Mouse (Mus musculus) R1 (cell line): ENCODE results near the gene Slc4a3.
A peak's percentile ranks its signal among the peaks of the same experiment; 100 is the strongest.

Experiments
- DNase-seq: peaks from one replicate; pipeline ENCODE4 v3.0.0-alpha.2; 2018; ENCODE audit warnings: low read depth, low spot score

Slc4a3 gene

DNA sequence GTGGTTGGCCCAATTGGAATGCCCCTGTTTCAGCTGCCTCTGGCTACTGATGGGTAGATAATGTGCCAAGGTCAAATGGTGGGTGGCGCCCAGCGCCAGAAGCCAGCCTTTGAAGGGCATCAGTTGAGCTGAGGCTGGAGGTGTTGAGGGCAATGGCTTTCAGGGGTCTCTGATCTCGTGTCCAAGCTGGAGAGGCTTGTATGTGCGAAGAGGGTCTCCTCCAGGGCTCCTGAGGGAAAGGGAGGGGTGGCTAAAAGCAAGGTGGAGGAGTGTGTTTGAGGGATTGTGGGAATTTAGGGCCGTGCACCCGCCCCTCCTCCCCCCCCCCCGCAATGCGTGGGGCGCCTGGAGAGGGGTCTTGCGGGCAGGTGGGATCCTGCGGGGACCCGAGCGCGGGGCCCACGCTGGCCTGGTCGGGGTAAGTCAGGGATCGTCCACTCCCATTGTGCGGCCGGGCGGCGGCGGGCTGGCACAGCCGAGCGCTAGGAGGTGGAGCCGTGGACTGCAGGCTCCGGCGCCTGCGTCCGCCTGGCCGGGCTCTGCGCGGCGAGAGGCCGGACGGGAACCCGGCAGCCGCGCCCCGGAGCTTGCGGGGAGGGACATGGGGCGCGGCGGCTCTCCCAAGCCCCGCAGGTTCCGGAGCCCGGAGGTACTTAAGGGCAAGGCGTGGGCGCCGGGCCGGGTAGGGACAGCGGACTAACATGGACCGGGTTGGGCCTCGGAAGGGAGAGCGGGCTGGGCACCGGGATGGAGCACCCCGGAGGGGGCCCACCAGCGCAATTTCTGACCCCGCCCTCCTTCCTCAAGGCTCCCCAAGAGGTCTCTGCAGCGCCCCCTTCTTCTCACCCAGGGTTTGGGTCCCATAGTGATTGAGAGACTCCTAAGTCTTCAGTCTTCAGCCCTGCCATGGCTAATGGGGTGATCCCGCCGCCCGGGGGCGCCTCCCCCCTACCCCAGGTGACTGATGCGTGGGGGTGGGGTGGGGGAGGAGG, at the start of gene Slc4a3:
TSS of gene Slc4a3 (plus strand) at position 302 of the 992 bp plus-strand sequence.
- DNase-seq = peak; percentile 70

DNA sequence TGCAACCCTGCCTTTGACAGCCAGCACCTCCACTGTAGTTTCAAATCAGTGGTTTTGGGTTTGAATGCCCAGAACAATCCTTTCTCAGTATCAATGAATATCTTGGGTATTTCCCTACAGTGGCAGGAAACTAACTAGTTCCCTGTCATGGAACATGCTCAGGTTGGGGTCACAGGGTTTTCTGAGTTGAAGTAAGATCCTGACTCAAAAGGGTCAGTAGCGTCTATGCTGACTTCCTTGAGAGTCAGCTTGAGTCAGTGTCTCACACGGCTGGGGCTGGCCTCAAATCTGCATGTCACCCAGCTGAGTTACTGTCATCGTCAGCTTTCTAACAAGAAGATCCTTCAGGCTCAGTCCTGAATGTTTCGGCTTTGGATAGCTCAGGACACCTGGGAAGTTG, 47.2 kb upstream of the Slc4a3 start:
- no peak for DNase-seq

DNA sequence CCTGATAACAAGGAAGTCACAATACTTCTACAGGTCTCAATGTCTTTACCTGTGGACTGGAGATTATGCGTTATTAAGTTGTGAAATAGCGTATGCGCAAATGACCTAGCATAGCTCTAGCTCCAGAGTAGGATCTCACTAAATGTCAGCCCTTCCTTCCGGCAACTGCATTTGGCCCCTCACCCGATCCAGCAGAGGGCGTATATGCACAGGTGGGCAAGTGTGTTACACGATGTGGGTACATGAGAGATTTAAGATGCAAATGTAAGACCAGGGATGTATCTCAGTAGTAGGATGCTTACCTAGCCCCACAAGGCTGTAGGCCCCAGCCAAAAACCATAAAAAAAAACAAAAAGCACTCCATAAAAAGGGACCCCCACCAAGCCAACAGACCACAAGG, 46.6 kb upstream of the Slc4a3 start:
- DNase-seq = peak; percentile 63

DNA sequence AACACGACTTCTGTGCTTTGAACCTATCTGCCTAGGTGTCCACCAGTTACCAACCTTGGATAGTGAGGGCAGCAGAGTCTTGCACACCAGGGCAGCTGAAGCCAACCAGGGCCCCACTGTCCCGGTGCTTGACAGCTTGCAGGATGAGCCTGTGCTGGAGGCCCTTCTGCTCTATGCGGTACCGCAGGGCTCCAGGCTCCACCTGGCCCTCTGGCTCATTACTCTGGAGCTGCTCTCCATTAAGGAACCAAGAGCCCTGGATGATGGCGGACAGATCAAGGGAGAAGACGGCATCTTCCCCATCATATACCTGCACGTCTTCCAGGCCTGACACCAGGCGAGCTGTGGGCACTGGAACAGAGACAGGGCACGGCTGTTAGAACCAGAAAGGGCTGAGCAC, 44.2 kb upstream of the Slc4a3 start:
- DNase-seq = no peak

DNA sequence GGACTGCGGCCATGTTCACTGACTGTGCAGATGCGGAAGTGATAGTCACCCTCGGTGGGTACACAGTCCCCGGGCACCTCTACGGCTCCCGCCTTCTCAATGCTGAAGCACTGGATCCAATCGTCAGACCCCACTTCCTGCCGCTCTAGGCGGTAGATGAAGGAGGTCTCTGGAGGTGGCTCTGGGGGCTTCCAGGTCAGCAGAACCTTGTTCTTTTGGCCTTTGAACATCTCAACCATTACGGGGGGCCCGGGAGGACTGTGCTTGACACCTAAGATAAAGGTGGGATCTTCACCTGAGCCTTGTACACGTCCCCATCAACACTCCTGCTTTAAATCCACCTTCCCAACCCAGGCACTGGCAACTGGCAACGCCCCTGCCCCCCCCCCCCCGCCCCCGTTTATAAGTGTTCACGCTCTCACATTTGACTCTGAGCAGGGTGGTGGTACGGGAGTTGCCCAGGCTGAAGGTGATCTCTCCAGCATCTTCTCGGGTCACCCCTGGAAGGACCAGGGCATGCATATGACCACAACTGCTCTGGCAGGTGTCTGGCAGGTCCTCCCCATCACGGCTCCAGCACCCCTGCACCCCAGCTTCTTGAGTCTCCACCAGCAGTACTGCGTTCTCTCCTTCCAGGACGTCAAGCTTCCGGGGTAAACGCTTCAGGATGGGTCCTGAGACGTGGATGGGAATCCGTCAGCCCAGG, 43.0 kb upstream of the Slc4a3 start:
- no peak for DNase-seq

DNA sequence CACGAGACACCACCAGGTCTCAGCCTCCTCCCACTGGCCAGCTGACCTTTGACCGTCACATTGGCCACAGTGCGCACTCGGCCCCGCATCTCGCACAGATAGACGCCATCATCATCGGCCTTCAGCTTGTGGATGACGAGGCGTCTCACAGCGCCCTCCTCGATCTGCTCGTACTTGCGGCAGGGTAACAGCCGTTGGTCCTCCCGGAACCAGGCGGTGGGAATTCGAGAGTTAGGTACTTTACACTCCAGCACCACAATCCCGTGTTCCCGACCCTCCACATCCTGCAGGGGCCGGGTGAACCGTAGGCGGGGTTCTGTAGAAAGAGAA, 42.5 kb upstream of the Slc4a3 start:
- DNase-seq = no peak

DNA sequence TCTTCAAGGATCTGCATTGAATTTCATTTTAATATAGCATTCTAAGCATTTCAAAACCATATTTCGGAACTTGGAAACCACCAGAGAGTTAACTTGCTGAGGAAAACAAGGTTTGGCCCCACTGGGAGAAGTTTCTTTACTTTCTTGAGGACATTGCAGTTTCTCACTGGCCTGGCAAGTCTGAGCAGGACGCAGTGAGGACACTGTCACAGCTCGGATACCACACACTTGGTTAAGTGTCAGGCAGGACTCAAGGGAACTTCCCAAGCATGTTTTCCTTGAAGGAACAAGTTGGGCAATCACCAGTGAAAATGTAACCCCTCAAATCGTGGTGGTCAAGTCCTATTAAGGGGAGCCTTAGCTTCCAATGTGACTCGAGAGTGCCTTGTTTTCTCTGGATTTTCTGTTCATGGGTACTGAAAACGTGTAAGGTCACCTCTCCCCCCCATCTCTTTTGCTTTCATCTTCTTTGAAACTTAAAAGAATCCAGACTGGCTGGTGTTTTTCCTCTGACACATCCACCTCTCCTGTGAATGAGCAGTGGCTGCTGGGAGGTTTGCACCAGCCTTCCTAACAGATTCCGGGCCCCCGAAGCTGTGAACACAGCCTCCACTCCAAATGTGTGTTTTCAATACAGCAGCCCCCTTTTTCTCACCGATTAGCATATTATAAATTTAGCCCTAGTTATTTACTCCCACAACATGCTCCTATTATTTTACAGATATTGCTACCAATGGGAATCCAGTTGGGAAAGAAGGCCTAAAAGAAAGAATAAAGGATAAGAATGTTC, 41.6 kb upstream of the Slc4a3 start:
- no peak for DNase-seq

DNA sequence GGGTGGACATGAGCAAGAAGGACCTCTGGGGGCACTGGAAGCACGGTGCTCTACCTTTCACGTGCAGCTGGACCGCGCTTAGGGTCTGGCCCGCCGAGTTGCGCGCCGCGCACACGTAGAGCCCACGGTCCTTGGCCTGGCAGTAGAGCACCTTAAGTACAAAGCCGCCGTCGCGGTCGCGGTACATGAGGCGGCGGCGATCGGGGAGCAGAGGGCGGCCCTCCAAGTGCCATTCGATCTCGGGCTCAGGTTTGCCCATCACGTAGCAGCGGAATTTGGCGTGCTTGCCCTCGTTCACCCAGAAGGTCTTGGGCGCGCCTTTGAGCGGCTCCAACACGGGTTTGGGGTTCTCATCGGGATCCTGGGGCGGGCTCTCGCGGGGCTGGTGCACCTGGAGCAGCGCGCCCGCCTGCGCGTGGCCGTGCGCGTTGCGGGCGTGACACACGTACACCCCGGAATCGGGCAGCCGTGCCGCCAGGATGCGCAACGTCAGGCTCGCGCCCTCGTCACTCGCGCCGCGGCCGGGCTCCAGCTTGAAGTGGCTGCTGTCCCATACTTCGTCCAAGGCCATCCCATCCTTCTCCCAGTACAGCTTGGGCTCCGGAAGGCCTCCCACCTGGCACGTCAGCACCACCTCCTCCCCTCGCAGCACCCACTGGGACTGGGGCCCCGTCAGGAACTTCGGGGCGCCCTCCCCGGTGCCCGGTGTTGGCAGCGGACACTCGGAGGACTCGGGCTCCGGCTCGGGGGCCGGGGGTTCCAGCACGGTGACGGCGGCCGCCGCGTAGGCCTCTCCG, 40.7 kb upstream of the Slc4a3 start:
- peak; percentile 75 for DNase-seq

DNA sequence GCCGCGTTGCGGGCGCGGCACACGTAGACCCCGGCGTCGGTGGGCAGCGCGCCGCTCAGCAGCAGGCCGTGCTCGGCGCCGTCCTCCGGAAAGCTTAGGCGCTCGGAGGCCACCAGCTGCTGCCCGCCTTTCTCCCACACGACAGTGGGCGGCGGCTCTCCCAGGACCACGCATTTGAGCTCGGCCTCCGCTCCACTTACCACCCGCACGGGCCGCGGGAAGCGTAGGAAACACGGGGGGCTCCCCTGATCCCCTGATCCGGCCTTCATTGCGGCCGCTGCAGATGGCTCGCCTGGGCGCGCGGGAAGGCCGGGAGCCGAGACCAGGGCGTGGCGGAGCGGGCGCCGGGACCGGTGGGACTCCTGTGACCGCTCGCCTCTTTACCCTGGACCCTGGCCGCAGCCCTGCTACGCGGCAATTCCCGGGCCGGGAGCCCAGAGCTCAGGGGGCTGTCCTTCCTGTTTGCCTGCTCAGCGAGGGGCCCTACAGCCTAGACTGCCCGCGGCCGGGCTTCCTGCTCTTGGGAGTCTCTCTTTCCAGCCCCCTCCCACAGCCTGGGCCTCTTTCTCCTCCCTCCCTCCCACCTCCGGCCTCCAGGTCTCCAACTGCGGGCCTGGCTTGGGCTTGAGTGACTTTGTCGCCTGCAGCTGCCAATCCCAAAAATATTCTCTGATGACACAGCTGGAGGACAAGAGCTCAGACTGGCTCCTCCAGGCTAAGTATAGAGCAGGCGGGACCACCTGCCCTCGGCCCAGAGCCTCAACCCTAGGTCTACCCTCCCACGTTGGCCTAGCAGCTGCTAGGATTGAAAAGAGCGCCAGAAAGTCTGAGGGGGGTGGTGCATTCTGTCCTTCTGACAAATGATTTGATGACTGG, 39.9 kb upstream of the Slc4a3 start, which contains the start of gene Obsl1:
TSS of gene Obsl1 (minus strand) at position 497 of the 876 bp plus-strand sequence.
- peak; percentile 88 for DNase-seq

DNA sequence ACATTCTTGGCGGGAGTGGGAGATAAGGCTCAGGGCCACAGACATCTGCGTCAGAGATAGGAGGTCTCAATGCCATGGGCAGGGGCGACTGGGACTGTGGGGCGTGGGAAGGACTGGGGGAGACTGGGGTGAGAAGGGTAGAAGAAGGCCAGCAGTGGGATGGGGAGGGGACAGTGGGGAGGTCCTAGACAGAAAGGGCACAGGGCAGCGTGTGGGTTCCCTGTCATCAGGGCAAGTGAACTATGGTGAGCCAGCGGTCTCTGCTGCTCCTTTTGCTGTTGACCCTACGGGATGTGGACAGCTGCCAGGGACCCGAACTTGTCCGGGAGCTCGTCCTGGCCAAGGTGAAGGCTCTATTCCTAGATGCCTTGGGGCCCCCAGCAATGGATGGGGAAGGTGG, 39.1 kb upstream of the Slc4a3 start, which contains the start of gene Inha:
TSS of gene Inha (plus strand) at position 72 of the 400 bp plus-strand sequence.
- no peak for DNase-seq

DNA sequence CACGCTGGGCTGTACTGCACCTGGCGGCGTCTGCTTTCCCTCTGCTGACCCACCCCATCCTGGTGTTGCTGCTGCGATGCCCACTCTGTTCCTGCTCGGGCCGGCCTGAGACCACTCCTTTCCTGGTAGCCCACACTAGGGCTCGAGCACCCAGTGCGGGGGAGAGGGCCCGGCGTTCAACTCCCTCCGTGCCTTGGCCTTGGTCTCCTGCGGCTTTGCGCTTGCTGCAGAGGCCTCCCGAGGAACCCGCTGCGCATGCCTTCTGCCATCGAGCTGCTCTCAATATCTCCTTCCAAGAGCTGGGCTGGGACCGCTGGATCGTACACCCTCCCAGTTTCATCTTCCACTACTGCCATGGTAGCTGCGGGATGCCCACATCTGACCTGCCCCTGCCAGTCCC, 36.5 kb upstream of the Slc4a3 start:
- peak; percentile 45 for DNase-seq

DNA sequence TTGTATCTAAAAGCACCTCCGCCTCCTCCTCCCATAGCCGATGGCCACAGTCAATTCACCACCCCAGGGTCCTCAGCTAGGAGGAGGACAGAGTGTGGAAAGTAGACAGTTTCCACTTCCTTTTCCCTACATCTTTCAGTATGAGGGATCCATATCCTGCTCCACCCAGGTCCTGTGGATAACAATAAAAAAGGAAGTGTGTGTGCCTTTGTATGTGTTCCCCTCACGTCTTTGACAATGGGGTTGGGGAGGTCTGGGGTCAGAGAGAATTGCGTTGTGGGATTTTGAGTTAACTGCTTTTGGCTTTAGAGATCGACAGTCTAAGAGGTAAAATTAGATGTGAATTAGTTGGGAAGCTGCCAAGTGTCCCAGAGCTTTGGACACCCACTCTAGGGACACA, 35.9 kb upstream of the Slc4a3 start:
- DNase-seq = peak; percentile 91

DNA sequence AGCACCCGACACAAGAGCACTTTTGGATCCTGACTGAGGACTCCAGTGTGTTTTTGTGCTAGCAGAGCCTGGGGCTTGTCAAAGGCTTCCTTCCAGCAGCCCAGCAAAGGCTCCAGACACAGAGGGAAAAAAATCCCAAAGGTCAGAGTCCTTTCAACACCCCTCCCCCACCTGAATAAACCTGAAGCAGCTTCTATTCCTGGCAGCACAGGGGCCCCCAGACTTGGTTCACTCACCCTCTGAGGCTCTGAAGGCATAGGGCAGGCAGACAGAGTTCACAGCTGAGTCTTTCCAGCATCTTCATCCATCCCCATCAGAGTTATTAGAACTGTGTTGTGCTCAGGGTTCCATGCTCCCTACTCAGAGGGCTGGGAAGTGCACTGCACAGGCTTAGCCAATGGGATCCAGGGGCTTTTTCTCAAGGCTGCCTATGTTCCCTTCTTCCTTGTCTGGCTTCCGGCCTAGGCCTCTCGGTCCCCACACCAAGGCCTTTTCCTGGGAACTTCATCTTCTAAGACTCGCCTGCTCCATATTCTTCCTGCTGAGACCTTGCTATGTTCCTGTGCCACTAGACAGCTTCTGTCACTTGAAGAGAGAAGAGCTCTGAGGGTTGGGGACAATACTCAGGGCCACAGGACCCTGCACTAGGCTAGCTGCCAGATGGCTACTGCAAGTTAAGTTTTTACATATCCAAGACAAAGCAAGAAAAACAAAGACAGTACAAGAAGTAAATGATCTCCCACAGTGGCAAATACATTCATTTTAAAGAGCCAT, 34.4 kb upstream of the Slc4a3 start:
- DNase-seq = peak; percentile 93

DNA sequence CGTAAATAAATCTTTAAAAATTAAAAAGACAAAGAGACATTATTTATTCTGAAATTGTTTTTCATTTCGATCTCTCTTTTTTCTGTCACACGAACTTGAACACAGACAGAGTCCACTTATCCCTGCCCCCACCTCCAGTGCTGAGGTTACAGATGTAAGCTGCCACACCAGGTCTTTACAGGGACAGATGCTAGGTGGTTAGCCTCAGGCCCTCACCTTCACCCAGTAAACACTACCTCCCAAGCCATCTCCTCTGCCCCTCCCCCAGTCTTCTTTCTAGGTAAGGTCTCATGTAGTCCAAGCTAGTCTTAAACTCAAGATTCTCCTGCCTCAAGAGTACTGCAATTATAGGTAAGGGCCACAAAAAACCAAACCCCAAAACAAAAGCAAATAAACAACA, 33.5 kb upstream of the Slc4a3 start:
- DNase-seq = peak; percentile 48

DNA sequence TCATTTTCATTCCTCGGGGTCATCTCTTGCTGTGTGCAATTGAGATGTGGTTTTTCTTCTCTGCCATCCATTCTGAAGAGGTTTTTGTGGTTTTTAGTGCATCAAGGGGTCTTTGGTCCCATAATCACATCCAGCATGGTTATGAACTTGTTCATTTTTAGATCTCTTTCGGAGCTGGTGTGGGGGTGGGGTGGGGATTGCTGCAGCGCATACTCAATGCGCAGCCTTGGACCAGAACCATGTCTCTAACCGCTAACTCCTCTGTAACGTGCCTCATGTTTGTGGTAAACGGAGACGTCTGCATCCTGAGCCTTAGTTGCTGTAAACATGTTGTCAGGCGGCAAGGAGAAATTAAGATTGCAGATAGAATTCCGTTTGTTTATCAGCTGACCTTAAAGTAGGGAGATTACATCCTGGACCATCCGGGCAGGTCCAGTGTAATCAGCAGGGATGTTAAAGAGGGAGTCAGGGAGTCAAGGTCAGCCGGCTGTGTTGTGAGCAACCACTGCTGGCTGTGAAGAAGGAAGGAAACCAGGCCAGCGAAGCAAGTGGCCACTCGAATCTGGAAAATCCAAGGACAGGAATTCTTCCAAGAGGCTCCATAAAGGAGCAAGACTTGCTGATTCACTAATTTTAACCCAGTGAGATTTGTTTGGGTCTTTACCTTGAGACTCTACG, 29.2 kb upstream of the Slc4a3 start:
- no peak for DNase-seq

DNA sequence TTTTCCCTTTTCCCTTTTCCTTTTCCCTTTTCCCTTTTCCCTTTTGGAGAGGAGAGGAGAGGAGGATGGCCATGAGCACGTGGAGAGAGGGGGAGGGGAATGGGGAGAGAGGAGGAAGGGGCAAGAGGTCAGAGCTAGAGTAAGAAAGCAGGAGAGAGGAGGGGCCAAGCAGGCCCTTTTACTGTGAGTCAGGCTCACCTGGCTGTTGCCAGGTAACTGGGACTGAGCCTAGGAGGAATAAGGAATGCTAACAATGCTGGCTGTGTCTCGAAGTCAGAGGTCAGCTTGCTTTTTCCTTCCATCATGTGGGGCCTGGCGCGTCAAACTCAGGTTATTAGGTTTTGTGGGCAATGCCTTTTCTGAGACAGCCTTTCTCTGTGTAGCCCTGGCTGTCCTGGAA, 28.1 kb upstream of the Slc4a3 start:
- peak; percentile 99 for DNase-seq

DNA sequence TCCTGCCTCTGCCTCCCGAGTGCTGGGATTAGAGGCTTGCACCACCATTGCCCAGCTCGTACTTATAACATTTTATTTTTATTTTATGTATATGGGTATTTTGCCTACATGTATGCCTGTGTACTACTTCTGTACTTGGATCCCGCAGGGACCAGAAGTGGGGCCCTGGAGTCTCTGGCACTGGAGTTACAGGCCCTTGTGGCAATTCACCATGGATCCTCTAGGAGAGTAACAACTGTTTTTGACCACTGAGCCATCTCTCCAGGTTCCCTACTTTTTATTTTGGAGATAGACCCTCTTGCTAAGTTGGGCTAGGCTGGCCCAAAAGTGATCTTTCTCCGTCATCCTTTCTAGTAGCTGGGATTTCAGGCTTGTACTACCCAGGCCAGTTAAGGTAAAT, 27.6 kb upstream of the Slc4a3 start:
- DNase-seq = peak; percentile 68

DNA sequence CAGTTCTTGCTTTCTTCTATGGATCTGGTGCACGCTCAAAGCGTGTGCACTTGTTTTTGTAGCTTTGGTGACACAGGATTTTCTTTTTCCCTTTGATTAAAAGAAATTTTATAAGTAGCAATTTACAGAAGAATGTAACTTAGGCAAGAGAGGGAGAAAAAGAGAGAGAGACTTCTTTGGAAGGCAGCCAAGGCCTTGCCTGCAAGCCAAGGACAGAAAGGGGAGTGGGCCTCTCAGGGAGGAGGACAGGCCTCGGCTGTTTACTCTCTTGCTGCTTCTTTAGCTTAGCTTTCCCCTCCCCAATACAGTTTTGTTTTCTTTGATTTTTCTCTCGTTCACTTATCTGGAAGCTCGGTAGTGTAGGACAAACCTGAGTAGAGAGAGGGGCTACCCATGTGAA, 26.5 kb upstream of the Slc4a3 start:
- no peak for DNase-seq
